8 mouse cellular contexts compared by ENCODE assay signal in genomic region chrX:155262915-155263252, GRCm38 (mm10). TPM values are rescaled to one million over a fixed set of nuclear protein-coding genes. Genes with fewer than 3 reads are reported as not detected.
DNase-seq lines count a peak whose midpoint lies in the region; ATAC-seq and TF ChIP-seq lines count a peak whose summit lies in the region.

No protein-coding gene starts in this region.

- no peaks in the 10 kb centered on the region for H3K27me3 ChIP-seq in cerebellum, adult 2 months (ENCODE audit: control insufficient read depth, insufficient read depth, low read length)
- H3K27me3 ChIP-seq in testis, adult 2 months (ENCODE audit: control insufficient read depth, insufficient read depth, low read length), result no peaks in the 10 kb centered on the region
- no peaks in the 10 kb centered on the region for H3K27me3 ChIP-seq in limb, embryonic 15.5 days

- peak overlapping the region; percentile 98 for H3K4me3 ChIP-seq in cerebellum, adult 2 months (replicated peaks; ENCODE audit: insufficient read depth, low read depth, low read length)
- H3K4me3 ChIP-seq in testis, adult 2 months (ENCODE audit: control insufficient read depth, low read depth, low read length), result peak overlapping the region; percentile 90
- H3K4me3 ChIP-seq in limb, embryonic 15.5 days, result peak overlapping the region; percentile 55

- ATAC-seq in limb, embryonic 15.5 days (ENCODE audit: insufficient number of reproducible peaks, low FRiP score, low TSS enrichment, low read depth), result peak; percentile 48; the same call in 1 of the 2 replicates
- ATAC-seq in erythroid progenitor cell, adult 5-6 weeks (replicated peaks; ENCODE audit: low FRiP score, poor library complexity, severe bottlenecking), result no peak

- no peak for DNase-seq in cerebellum, adult 2 months
- DNase-seq in cerebellum, adult 11 months, result no peak
- DNase-seq in testis, postnatal 14 days (ENCODE audit: low spot score), result no peak
- DNase-seq in right cerebral cortex, adult 2 months (ENCODE audit: low spot score in 2 of 2), result no peak
- DNase-seq in cerebellum, postnatal 10 days, result no peak

- TF ChIP-seq POLR2A in cerebellum, adult 2 months (IDR thresholded peaks at IDR 0.05; ENCODE audit: borderline replicate concordance, insufficient read depth, low read length), result no peak
- no peak for TF ChIP-seq POLR2A in testis, adult 2 months (IDR thresholded peaks at IDR 0.05; ENCODE audit: control insufficient read depth, low read depth, low read length)

- H3K36me3 ChIP-seq in testis, adult 2 months (ENCODE audit: control insufficient read depth, insufficient read depth, low read length), result no peaks in the 10 kb centered on the region
- H3K36me3 ChIP-seq in limb, embryonic 15.5 days, result no peaks in the 10 kb centered on the region

- H3K4me1 ChIP-seq in cerebellum, adult 2 months (ENCODE audit: control insufficient read depth, insufficient read depth, low read length), result no peaks in the 10 kb centered on the region
- H3K4me1 ChIP-seq in testis, adult 2 months (ENCODE audit: control insufficient read depth, insufficient read depth, low read length), result no peaks in the 10 kb centered on the region
- no peaks in the 10 kb centered on the region for H3K4me1 ChIP-seq in limb, embryonic 15.5 days

- H3K4me2 ChIP-seq in limb, embryonic 15.5 days, result peak overlapping the region; percentile 33

- TF ChIP-seq CTCF in cerebellum, adult 2 months (IDR thresholded peaks at IDR 0.05; ENCODE audit: borderline replicate concordance, insufficient read depth, low read depth, low read length), result no peak
- TF ChIP-seq CTCF in testis, adult 2 months (IDR thresholded peaks at IDR 0.05; ENCODE audit: control insufficient read depth, insufficient read depth, insufficient replicate concordance, low read depth, low read length), result no peak

- no peaks in the 10 kb centered on the region for H3K9me3 ChIP-seq in limb, embryonic 15.5 days

- H3K9ac ChIP-seq in limb, embryonic 15.5 days, result no peak overlapping the region

- 0 out of 2 replicates have a peak overlapping the region, but pooled peaks have one; percentile 68 for H3K27ac ChIP-seq in cerebellum, adult 2 months (ENCODE audit: insufficient read depth, low read length)
- H3K27ac ChIP-seq in testis, adult 2 months (ENCODE audit: control insufficient read depth, insufficient read depth, low read depth, low read length), result peak overlapping the region; percentile 86
- peak overlapping the region; percentile 86 for H3K27ac ChIP-seq in limb, embryonic 15.5 days

- 17% methylated on average over 1 of the region's 1 CpGs for WGBS in cerebellum, adult 2 months
- 38% methylated on average over 1 of the region's 1 CpGs for WGBS in limb, embryonic 15.5 days

RNA-seq across cellular contexts. Expression of gene Acot9, which starts 0.6 kb away (rescaled TPM):
- 16.1 and 16.5 TPM in 2 replicates for polyA plus RNA-seq in cerebellum, adult 2 months (2012; rRNA removed)
- polyA plus RNA-seq in testis, adult 2 months (2012; rRNA removed), result 23.6 and 24.4 TPM in 2 replicates
- 58.1 and 61.6 TPM in 2 replicates for polyA plus RNA-seq in limb, embryonic 15.5 days (2015; fragmentation: Nextera tagmentation; extraction: Ambion mirVana)
- total RNA-seq in erythroid progenitor cell, adult 5-6 weeks (2015; ENCODE audit: low replicate concordance), result 11.9 and 13.4 TPM in 2 replicates
- total RNA-seq in erythroid progenitor cell, adult 5-6 weeks (2017; ENCODE audit: low replicate concordance), result 2.0 and 5.0 TPM in 2 replicates

RNA-seq across cellular contexts. Expression of gene Sat1, which starts 46.6 kb away (rescaled TPM):
- polyA plus RNA-seq in cerebellum, adult 2 months (2012; rRNA removed), result 96.4 and 106 TPM in 2 replicates
- 5.3 and 12.0 TPM in 2 replicates for polyA plus RNA-seq in testis, adult 2 months (2012; rRNA removed)
- polyA plus RNA-seq in limb, embryonic 15.5 days (2015; fragmentation: Nextera tagmentation; extraction: Ambion mirVana), result 152 and 162 TPM in 2 replicates
- 115 and 148 TPM in 2 replicates for total RNA-seq in erythroid progenitor cell, adult 5-6 weeks (2015; ENCODE audit: low replicate concordance)
- total RNA-seq in erythroid progenitor cell, adult 5-6 weeks (2017; ENCODE audit: low replicate concordance), result 38.1 and 82.3 TPM in 2 replicates
